Mouse (Mus musculus) lung, embryonic 16.5 days (tissue): ENCODE results near the gene Wwox. TPM values are rescaled to one million over a fixed set of nuclear protein-coding genes. Genes with fewer than 3 reads are reported as not detected.

ENCODE experiments used
- ATAC-seq: fragments of 200-750 bp; cut with Nextera tagmentation; 2 replicates; pipeline ENCODE4 v1.8.0; 2017; ENCODE audit warnings: low read depth, mild to moderate bottlenecking, moderate library complexity
- H3K27ac ChIP-seq: fragments of 300-500 bp; sonication (generic); 2 replicates; pipeline ENCODE4 v1.5.1; 2014; ENCODE audit warnings: mild to moderate bottlenecking, control low read depth, low read length
- H3K27me3 ChIP-seq: fragments of 300-500 bp; sonication (generic); 2 replicates; pipeline ENCODE4 v1.6.1; 2014; ENCODE audit warnings: low read depth, low read length, mixed read lengths; ENCODE audit not compliant: control insufficient read depth, insufficient read depth
- H3K36me3 ChIP-seq: fragments of 300-500 bp; sonication (generic); 2 replicates; pipeline ENCODE4 v1.6.1; 2014; ENCODE audit warnings: low read length; ENCODE audit not compliant: control insufficient read depth, insufficient read depth
- H3K4me1 ChIP-seq: fragments of 300-500 bp; sonication (generic); replicated peaks from 2 replicates; pipeline ENCODE4 v1.6.1; 2014; ENCODE audit warnings: low read length, mixed read lengths; ENCODE audit not compliant: control insufficient read depth, insufficient read depth
- H3K4me2 ChIP-seq: fragments of 300-500 bp; sonication (generic); 2 replicates; pipeline ENCODE4 v1.6.1; 2014; ENCODE audit warnings: low read depth, low read length, control low read depth
- H3K4me3 ChIP-seq: fragments of 300-500 bp; sonication (generic); 2 replicates; pipeline ENCODE4 v1.5.1; 2014; ENCODE audit warnings: mild to moderate bottlenecking, low read length, control low read depth
- H3K9ac ChIP-seq: fragments of 300-500 bp; sonication (generic); 2 replicates; pipeline ENCODE4 v1.6.1; 2014; ENCODE audit warnings: low read length, control low read depth
- H3K9me3 ChIP-seq: fragments of 300-500 bp; sonication (generic); 2 replicates; pipeline ENCODE4 v1.6.1; 2016; ENCODE audit warnings: low read length; ENCODE audit not compliant: control insufficient read depth
- whole genome bisulfite sequencing: fragments of 180-500 bp; shearing (Covaris S2); extraction: QIAGEN DNeasy Blood & Tissue Kit; methylation state at CpG from one replicate; pipeline ENCODE4 v1.1.7; 2014; 5-methylcytosine and 5-hydroxymethylcytosine counted together
- polyA plus RNA-seq: library from polyadenylated mRNA; unstranded; fragments of >200 nt; fragmentation: Nextera tagmentation; extraction: Ambion mirVana; gene quantifications from 2 replicates; pipeline ENCODE4 v1.2.1, GENCODE M21; 2015

The Wwox gene
- polyA plus RNA-seq, 1 experiment from 2014 or later: 20.2 TPM

GRCm38 (mm10) chr8:114902584-114902983 is 463.1 kb downstream of the Wwox start:
- Histone ChIP-seq H3K9ac (no peak overlapping the region), H3K4me3 (no peak overlapping the region), H3K36me3 (no peaks in the 10 kb centered on the region), H3K27me3 (no peaks in the 10 kb centered on the region), H3K4me2 (no peak overlapping the region), H3K9me3 (no peaks in the 10 kb centered on the region), H3K4me1 (no peaks in the 10 kb centered on the region), H3K27ac (peak overlapping the region; percentile 18)
- 63% methylated on average over 5 of the region's 5 CpGs for WGBS
- ATAC-seq: peak; percentile 91

- WGBS: 90% methylated on average over 8 of the region's 8 CpGs
These were observed 468.6 kb downstream of the Wwox start for GRCm38 (mm10) chr8:114908086-114908485.

GRCm38 (mm10) chr8:114908589-114908988 is 469.1 kb downstream of the Wwox start:
- H3K4me1 ChIP-seq: no peaks in the 10 kb centered on the region
- no peak overlapping the region for H3K4me3 ChIP-seq
- H3K9me3 ChIP-seq: no peaks in the 10 kb centered on the region
- no peaks in the 10 kb centered on the region for H3K36me3 ChIP-seq
- H3K4me2 ChIP-seq: no peak overlapping the region
- no peak overlapping the region for H3K9ac ChIP-seq
- no peak for ATAC-seq
- no peak overlapping the region for H3K27ac ChIP-seq
- 79% methylated on average over 7 of the region's 7 CpGs for WGBS
- H3K27me3 ChIP-seq: no peaks in the 10 kb centered on the region

More at GRCm38 (mm10) chr8:114908086-114908485, 468.6 kb downstream of the Wwox start:
- H3K4me1 ChIP-seq: no peaks in the 10 kb centered on the region
- H3K9ac ChIP-seq: no peak overlapping the region
- no peak overlapping the region for H3K4me2 ChIP-seq
- no peak overlapping the region for H3K4me3 ChIP-seq
- no peaks in the 10 kb centered on the region for H3K36me3 ChIP-seq
- no peak for ATAC-seq
- no peak overlapping the region for H3K27ac ChIP-seq
- H3K27me3 ChIP-seq: no peaks in the 10 kb centered on the region
- H3K9me3 ChIP-seq: no peaks in the 10 kb centered on the region

GRCm38 (mm10) chr8:114909146-114909545 is 469.7 kb downstream of the Wwox start:
- 72% methylated on average over 9 of the region's 9 CpGs for WGBS
- Histone ChIP-seq H3K27ac (no peak overlapping the region), H3K4me2 (no peak overlapping the region), H3K36me3 (no peaks in the 10 kb centered on the region), H3K9ac (no peak overlapping the region), H3K27me3 (no peaks in the 10 kb centered on the region), H3K4me3 (no peak overlapping the region), H3K9me3 (no peaks in the 10 kb centered on the region), H3K4me1 (no peaks in the 10 kb centered on the region)
- ATAC-seq: no peak

GRCm38 (mm10) chr8:114911031-114911580 is 471.7 kb downstream of the Wwox start:
- no peaks in the 10 kb centered on the region for H3K27me3 ChIP-seq
- no peaks in the 10 kb centered on the region for H3K4me1 ChIP-seq
- H3K9me3 ChIP-seq: no peaks in the 10 kb centered on the region
- no peak overlapping the region for H3K9ac ChIP-seq
- WGBS: 81% methylated on average over 17 of the region's 17 CpGs
- H3K4me2 ChIP-seq: no peak overlapping the region
- H3K27ac ChIP-seq: no peak overlapping the region
- no peak overlapping the region for H3K4me3 ChIP-seq
- no peak for ATAC-seq
- H3K36me3 ChIP-seq: no peaks in the 10 kb centered on the region

GRCm38 (mm10) chr8:114923629-114924028 is 484.2 kb downstream of the Wwox start:
- no peak overlapping the region for H3K4me2 ChIP-seq
- WGBS: 65% methylated on average over 7 of the region's 7 CpGs
- no peak overlapping the region for H3K27ac ChIP-seq

GRCm38 (mm10) chr8:114927412-114927811 is 488.0 kb downstream of the Wwox start:
- Histone ChIP-seq H3K36me3 (no peaks in the 10 kb centered on the region), H3K27me3 (no peaks in the 10 kb centered on the region), H3K27ac (no peak overlapping the region), H3K4me2 (no peak overlapping the region), H3K4me3 (no peak overlapping the region), H3K9me3 (no peaks in the 10 kb centered on the region), H3K4me1 (peaks cover 9% of the 10 kb centered on the region), H3K9ac (no peak overlapping the region)
- 21% methylated on average over 8 of the region's 8 CpGs for WGBS
- no peak for ATAC-seq

More at GRCm38 (mm10) chr8:114923629-114924028, 484.2 kb downstream of the Wwox start:
- H3K36me3 ChIP-seq: no peaks in the 10 kb centered on the region
- ATAC-seq: no peak
- no peak overlapping the region for H3K4me3 ChIP-seq
- peaks cover 4% of the 10 kb centered on the region for H3K4me1 ChIP-seq
- no peaks in the 10 kb centered on the region for H3K9me3 ChIP-seq
- no peaks in the 10 kb centered on the region for H3K27me3 ChIP-seq
- H3K9ac ChIP-seq: no peak overlapping the region

GRCm38 (mm10) chr8:114927917-114928316 is 488.5 kb downstream of the Wwox start:
- Histone ChIP-seq H3K36me3 (no peaks in the 10 kb centered on the region), H3K4me2 (no peak overlapping the region), H3K9ac (no peak overlapping the region), H3K4me3 (no peak overlapping the region), H3K27me3 (no peaks in the 10 kb centered on the region), H3K9me3 (no peaks in the 10 kb centered on the region), H3K27ac (no peak overlapping the region), H3K4me1 (peaks cover 12% of the 10 kb centered on the region)
- WGBS: 77% methylated on average over 4 of the region's 4 CpGs
- ATAC-seq: no peak

- Histone ChIP-seq H3K4me1 (peaks cover 12% of the 10 kb centered on the region), H3K4me2 (no peak overlapping the region), H3K9me3 (0 out of 2 replicates have a peak, but pooled peaks cover 3% of the 10 kb centered on the region), H3K27me3 (no peaks in the 10 kb centered on the region), H3K9ac (no peak overlapping the region), H3K27ac (no peak overlapping the region), H3K36me3 (no peaks in the 10 kb centered on the region), H3K4me3 (no peak overlapping the region)
- peak; percentile 2; the same call in 1 of the 2 replicates for ATAC-seq
- 83% methylated on average over 4 of the region's 4 CpGs for WGBS
These were observed 490.1 kb downstream of the Wwox start for GRCm38 (mm10) chr8:114929597-114929996.
